Mouse (Mus musculus) CD4-positive, CD25-positive, alpha-beta regulatory T cell, adult 2 months (primary cell): Measurements from ENCODE around the gene Lama1.
"Not testable (repeated sequence)": the region's sequence is repeated elsewhere in the genome, so short reads cannot be mapped to it uniquely, and the experiment has no call there.

Experiments
- DNase-seq: peaks from one replicate; pipeline ENCODE4 v3.0.0-alpha.2; 2012; ENCODE audit warnings: low read depth, low spot score

Lama1 gene

DNA sequence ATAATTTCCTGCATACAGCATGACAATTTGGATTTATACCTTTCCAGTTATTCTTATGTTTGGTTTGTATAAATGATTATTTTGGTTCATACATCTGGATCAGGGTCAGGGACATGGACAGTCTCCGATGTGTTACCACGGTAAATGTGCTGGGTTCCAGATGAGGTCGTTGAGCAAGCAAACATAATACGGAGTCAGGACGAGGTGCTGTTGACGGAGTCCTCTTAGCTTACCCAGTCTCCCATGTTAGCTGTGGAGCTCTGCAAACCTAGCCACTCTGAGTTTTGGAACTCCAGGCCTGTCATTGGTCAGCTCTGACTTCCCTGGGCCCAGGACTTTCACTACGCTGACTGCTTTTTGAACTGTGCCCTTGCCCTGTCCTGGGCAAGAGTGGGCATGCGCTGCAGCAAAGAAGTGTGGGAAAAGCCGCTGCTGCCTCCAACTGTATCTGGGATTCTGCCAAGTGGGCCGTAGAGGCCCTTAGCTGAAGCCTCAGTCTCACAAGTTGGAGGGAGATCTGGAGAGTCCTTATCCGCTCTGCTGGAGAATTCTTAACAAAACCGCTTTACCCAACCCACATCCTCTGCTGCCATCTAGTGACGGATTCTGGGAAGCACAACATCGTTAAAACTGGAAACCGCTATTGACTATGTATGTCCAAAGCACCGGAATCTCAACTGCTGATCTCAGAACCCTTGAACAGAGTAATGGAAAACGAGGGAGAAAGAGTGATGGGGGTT lies 140.5 kb downstream of the Lama1 start:
- DNase-seq = peak; percentile 8

DNA sequence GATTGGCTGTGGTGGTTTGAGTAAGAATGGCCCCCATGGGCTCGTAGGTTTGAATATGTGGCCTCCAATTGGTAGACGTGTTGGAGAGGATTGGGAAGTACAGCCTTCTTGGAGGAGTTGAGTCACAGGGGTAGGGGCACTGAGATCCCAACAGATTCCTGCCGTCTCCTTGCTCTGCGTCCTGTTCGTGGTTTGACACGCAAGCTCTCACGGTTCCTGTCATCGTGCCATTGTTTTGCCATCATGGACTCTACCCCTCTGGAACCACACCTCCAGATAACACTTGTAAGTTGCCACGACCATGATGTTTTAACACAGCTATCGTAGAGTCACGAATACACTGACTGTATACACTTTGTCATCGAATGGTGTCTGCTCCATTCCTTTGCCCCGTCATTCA lies 141.9 kb downstream of the Lama1 start:
- no peak for DNase-seq

DNA sequence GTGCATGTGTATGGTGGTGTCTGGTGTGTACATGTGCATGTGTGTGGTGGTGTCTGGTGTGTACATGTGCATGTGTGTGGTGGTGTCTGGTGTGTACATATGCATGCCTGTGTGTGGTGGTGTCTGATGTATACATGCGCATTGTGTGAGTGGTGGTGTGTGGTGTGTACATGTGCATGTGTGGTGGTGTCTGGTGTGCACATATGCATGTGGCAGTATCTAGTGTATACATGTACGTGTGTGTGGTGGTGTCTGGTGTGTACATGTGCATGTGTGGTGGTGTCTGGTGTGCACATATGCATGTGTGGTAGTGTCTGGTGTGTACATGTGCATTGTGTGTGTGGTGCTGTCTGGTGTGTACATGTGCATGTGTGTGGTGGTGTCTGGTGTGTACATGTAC lies 144.4 kb downstream of the Lama1 start:
- DNase-seq = not testable (repeated sequence)

DNA sequence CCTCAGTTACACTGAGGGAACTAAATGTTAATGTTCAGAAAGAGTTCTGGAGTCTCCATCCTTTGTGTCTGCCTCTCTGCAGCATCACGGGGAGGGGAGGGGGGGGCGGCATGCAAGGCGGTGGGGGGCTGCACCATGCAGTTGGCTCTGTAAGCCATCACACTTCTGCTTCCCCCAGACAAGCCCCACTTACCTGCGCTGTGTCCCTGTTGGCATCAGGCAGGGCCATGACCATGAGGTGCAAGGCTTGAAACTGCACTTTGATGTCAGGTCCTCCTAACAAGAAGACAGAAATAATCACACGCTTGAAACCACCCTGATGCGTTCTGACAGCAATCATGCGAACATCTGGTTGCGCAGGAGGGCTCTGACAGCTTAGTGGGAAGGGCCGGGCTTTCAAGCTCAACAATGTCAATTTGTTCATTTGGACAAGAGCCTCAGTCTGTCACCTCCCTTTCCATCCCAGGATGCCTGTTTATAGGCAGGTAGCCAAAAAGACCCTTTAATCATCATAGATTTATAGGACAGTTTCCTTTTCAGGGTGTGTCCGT lies 164.1 kb downstream of the Lama1 start:
- DNase-seq = no peak

GRCm38 (mm10) chr17:67861744-67862535 lies 164.9 kb downstream of the Lama1 start:
- no peak for DNase-seq

DNA sequence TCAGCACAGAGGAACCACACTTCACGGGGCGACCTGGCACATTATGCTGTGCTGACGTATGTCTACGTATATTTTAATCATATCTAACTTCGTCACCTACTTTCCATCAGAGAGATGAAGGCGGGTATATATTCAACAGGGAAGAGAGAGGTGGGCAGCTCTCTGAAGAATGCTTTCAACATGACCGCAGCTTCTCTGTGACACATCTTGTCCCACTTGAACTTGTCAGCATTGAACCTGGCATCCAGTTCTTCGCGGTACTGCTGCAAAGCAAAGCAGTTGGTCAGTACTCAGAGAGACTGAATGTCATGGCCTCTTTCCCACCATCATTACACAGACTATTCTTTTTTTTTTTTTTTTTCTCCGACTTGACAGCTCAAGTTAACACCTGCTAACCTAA lies 167.3 kb downstream of the Lama1 start:
- DNase-seq = no peak

DNA sequence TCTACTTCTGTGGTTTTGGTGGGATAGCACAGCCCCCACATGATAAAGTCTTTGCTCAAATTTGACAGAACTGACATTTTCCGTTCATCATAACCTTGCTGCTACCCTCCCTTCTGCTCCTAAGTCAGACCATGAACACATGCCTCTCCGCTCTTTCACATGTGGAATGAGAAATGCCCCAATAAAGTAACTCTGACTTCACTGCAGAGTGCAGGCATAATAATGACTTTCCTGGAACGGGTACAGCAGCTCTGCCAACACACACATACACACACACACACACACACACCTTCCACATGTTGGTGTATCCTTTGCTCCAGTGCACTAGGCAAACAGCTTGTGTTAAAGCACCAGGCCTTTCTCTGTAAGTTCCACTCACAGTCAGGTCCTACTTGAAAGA lies 167.9 kb downstream of the Lama1 start:
- no peak for DNase-seq

DNA sequence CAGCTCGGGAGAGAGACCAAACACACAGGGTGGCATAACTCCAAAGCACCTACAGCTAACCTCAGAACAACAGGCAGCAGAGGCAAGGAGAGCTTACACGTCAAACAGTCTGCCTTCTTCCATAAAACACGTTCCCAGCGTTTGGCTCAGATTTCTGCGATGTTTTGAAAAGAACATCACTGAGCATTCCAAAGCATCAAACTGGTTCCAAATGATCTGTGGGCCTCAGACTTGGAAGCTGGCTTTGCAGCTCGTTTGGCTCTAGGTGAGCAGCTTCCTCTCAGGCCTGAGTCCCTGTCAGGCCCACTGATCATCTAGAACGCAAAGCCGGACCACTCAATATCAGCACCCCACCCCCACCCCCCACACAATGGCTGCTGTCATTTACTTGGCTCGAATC lies 169.0 kb downstream of the Lama1 start:
- no peak for DNase-seq

DNA sequence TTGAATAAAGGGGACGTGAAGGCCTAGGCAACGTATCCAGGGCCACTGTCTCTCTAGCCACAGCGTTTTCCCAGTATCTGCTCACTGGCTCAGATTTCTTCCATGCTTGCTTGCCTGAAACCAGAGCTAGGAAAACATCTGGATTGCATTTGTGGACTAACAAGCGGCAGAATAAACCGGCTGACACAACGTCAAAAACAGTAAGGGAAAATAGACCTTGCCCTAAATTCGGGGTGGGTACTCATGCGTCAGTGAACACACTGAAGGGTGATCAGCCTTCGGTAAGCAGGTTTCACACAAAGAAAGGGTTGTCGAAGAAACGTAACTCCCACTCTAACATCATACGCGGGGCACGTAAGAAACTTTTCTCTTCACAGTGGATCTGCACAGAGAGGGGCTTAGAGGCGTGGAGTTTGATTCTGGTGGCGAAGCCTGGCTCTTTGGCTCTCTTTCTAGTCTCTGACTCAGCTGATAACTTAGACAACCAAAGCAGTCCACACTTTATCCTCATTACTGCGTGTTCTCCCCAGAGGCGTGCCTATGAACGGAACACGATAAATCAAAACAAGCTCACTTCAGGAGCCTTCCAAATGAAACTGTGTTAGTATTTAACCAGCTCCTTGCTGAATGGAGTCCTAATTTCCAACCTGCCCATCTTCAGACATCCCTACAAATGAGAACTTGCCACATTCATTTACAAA lies 169.6 kb downstream of the Lama1 start:
- no peak for DNase-seq

DNA sequence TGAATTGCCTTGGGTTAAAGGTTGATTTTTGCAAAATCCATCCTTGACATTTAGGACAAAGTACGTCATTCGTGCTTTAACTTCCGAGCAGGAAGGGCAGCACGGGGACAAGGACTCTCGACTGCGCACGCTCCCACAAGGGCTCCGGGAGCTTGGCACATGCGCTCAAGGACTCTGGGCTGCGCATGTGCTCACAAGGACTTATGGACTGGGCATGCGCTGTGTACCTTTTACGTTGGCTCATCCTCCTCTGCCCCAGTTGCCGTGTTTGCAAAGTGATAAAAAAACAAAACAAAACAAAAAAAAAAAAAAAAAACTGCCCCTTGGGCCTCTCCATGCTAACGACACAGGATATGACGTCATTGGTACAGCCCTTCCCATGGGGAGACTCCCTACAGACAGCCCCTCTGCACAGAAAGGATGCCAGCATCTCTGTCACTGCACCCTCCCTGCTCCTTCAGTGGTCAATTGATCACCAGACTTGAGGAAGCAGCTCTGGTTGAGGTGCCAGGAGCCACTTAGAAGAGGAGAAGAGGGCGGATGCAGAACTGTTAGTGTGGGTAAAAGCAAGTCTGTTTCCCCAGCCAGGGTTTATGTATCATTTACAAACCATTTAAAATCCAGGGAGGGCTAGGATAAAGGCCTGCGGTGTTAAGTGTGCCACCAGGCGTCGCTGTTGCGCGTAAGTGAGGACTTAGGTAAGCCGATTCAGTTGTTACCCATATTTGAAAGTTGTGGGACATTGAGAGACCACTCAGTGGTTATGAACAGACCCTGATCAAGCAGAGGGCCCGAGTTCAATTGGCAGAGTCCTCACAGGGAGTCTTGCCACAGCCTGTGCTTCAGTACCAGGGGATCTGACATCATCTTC lies 172.9 kb downstream of the Lama1 start:
- DNase-seq = no peak
